Mouse (Mus musculus): ENCODE measurements at regions not wholly inside any gene's neighbourhood (a gene's known extent, or its start where the extent isn't known, plus 50 kb on each side); places are given as distances from the start of the nearest gene placed in this dataset.

DNA sequence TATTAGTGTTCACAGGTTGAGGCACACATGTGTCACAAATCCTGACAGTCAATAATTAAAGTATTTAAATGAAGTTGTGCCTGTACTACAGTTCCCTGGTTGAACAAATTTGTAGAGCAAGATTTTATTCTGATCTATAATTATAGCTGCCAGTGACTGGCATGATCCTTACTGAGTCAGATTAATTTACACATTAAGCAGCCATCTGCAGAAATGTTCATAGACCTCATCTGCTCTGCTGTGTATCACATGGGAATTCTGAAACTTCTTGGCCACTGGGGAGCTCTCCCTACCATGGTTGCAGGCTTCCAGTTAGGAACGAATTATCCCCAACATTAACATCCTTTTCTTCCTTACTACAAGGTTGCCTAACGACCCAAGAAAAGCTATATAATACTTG, 255.6 kb upstream of the Adgrl4 start:
- DNase-seq (ENCODE audit: low read depth): no peak

DNA sequence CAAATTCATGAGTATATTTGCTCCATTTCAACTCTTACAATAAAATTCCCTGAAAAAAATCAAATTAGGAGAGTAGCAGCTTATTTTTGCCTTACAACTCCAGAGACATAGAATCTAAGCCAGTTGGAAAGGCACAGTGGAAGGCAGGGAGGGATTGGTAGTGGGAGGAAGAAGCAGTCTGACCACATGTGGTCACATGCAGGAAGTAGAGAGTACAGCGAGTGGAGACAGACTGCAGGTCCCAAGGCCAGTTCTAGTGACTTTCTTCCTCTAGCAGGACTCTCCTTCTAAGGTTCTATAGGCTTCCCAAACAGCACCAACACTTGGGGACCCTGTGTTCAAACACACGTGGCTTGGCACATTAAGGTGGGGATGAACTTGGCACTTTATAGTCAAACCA, 245.6 kb upstream of the Adgrl4 start:
- DNase-seq (ENCODE audit: low read depth): no peak

DNA sequence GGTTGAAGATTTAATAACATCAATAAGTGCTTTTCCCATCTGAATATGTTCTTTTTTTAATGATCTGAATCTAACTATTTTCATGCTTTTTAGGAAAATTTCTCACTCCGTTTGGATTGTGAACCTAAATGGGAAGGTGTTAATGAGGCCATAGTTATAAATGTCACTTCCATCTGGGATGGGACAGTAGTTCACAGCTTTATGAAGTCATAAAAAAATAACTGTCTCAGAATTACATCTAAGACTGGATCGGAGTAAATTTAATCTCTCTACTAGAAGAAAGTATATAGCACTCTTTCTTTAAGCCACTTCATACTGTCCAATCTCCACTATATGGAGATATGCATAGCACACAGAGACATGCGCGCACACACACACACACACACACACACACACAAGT, 226.7 kb upstream of the Adgrl4 start:
- no peak for DNase-seq (ENCODE audit: low read depth)

DNA sequence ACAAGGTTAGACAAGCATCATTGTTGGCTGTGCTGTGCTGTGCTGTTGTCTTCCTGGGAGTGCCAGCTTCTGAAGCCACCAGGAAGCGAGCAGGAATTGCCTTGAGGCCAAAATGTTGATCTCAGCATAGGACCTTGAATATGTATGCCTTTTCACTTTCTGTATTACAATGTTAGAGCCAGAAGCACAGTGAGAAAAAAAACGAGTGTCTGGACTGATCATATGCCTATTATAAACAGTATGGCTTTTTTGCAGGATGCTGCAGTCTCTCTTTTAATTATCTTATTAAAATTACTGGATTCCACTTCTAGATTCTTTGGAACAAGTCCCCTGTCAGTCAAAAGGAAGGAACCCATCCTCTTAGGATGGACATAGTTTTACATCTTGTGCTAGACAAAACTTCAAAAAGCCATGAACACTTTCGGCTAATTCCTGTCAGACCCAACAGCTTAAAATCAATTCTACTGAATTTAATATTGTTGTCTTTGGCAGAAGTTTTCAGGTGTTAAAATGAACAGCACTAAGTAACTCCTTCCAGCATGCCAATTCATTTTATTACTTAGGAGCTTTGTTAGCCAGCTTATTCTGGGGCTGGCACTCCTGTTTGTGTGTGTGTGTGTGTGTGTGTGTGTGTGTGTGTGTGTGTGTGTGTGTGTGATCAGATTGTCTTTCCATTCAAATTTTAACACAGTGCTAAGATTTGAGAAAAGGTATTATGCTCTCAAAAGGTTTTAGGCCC, 220.8 kb upstream of the Adgrl4 start:
- no peak for DNase-seq (ENCODE audit: low read depth)

DNA sequence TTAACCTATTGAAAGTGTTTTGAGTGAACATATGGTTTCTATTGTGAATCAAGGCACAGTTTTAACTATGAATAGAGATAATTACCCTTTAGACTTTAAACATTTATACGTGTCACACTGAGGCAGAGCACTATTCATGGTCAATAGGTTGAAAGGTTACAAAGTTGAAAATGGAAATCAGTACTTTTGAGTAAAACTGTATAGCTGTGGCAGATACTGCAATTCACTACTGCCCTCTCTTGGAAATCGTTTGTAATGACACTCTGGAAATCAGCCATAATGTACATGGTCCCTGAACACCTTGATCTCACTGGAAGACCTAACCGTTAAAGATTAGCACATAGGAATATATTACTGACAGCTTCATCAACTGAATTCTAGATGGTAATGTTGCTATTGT, 215.3 kb upstream of the Adgrl4 start:
- DNase-seq (ENCODE audit: low read depth): no peak

DNA sequence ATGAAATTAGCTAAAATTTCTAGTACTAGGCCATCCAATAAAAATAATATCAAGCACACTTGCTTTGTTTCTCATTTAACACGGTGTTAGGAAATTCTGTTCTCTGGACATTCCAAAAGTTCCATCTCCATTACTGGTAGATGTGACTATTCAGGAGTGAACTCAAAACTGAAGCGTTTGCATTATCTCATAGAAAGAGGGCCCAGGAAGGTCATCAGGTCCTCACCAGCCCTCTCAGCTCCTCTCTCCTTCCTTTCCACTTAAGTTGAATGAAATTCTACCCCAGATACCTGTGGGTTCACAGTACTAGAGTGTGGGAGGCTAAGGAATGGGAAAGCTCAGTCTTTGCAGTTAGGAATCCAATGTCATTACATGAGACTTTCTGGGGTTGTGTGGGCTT, 185.2 kb upstream of the Adgrl4 start:
- DNase-seq (ENCODE audit: low read depth): no peak

DNA sequence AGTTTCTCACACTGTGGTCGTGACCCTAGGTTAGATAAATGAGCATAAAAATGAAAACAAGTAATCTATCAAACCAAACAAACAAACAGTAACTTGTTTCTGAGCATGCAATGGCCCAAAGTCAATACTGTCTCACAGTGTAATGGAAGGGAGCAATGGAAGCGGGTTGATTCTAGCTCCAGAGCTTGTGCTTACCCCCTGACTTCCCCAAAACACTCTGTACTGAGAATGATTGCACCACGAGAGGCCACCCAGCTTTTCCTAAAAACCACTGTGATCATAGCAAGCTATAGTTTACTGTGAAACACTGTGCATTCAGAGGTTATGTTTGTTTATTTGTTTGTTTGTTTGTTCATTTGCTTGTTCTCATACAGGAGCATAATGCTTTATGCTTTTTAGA, 174.9 kb upstream of the Adgrl4 start:
- no peak for DNase-seq (ENCODE audit: low read depth)

DNA sequence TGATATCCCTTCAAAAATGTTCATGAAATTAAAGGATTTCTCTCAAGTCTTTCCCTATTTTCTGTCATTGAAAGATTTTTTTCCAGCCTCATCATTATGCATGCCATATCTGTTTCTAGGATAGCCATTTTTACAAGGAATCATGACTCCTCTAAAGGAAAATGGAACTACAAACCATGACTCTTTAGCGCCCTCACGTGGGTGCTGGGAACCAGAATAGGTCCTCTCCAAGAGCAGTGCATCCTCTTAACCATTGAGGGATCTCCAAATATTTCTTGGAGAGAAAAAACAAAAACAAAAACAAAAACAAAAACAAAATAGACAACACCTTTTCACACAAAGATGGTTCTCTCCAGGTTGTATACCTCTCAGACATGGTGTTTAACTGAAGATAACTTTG, 172.0 kb upstream of the Adgrl4 start:
- DNase-seq (ENCODE audit: low read depth): no peak

DNA sequence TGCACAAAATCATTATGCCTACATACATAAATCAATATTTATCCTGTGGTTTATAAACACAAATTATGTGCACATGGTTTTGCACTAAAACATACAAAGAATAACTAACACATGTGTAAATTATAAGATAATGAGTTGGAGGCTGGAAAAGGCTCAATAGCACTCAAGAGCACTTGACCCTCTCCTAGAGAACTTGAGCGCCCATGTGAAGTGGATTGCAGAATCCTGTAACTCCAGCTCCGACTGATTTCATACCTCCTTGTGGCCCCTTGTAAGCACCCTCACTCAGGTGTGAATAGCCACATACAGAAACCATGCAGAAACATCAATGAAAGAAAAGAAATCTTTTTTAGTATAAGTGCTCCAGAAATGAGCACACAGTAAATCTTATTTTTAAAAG, 168.2 kb upstream of the Adgrl4 start:
- DNase-seq (ENCODE audit: low read depth): no peak

DNA sequence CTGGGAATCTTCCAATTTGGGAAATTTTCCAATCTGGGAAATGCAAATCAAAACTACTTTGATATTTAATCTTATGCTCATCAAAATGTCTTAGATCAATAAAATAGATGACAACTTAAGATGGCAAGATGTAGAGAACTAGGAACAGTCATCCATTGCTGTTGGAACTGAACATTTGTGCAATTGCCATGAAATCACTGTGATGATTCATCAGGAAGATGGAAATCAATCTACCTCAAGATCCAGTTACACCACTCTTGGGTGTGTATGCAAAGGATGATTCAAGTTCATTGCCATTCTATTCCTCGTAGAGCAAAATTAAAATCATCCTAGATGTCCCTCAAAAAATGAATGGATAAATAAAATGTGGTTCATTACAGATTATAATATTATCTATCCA, 153.9 kb upstream of the Adgrl4 start:
- no peak for DNase-seq (ENCODE audit: low read depth)

DNA sequence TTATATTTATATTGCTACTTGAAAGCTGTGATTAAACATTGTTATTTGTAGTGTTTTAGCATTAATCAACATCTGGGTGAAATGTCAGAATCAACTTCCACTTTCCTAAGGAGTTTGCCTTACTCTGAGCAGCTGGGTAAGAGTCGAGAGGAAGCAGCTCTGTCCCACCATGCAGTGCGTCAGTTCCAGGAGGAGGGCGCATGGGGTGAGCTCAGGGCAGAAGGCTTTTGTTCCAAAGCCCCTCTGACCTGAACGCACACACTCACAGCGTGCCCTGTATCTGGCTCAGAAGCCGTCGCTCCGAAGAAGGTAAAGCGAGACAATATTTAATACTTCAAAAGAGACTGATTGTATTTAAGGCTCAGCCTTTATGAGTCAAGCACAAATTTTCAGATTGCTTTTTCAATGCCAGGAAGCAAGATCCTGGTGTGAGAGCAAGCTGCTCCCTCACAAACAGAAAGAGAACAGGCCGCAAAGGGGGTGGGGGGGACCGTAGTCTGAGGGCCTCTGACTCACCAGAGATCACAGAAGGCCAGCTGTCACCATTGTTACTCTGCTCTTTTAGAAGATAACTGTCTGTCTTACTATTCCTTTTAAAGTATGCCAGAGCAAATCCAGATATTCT, 143.6 kb upstream of the Adgrl4 start:
- DNase-seq (ENCODE audit: low read depth): no peak

DNA sequence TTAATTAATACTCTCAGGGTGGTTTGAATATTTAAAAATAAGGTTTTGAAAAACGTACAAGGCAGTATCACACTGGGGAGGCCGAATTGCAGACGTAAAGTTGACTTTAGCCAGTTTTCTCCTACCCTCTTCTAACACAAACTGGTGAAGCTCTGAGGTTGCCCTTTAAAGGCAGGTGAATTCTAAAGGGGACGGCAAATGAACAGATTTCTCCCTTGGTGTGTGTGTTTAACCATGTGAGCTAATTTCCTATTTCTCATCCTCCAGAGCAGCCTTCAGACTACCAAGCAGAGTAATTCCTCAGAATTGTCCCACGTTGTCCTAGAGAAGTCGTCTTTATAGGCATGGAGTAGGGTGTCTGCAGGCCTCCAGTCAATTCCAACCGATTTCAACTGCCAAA, 143.1 kb upstream of the Adgrl4 start:
- DNase-seq (ENCODE audit: low read depth): no peak

DNA sequence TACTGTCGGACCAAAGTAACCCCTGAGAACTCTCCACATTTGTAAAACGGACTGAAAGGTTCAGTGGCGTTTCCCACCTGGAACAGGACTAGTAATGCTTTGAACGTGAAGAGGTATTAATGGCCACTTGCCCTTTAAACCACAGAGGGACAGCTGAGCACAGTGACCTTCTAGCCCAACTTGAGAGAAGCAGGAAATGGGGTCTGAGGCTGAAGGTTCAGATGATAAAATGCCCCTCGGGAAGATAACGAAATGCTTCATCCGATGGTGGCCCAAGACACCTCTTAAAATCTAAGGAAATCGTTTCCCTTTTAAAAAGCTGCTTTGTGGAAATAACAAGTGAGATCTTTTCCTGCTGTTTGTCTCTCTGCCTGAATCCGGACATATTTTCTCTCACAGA, 142.7 kb upstream of the Adgrl4 start:
- no peak for DNase-seq (ENCODE audit: low read depth)

DNA sequence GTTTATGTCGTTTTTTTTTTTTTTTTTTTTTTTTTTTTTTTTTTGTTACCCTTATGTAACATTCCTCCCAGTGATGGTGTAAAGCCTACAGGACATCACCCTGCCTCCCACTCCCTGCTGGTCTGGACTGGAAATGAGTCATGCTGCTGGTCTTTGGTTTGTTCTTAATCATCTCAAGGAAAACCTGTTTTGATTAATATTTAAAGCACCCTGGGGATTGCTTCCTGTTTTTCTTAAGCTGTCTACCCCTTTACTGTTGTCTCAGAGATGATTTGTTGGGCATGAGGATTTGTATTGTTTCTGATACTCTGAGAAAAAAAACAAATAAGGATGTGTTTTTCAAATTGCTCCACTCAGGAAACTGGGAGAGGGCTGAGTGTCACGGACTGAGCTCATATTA, 139.4 kb upstream of the Adgrl4 start:
- no peak for DNase-seq (ENCODE audit: low read depth)

DNA sequence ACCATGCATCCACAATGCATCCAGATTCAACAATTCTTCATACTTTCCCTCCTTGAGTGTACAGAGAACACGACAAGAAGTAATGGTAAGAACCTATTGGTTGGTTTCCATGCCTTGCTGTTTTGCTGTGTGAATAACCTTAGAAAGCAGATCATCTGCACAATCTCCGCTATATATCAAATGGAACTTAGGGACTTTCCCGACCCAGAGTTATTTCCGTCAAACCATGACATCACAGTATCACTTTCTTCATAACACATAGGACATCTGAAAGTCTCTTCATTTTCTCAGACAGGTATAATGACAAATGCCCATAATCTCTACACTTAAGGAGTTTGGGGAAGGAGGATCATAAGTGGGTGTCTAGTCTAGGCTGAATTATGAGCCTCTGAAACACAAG, 132.3 kb upstream of the Adgrl4 start:
- no peak for DNase-seq (ENCODE audit: low read depth)

DNA sequence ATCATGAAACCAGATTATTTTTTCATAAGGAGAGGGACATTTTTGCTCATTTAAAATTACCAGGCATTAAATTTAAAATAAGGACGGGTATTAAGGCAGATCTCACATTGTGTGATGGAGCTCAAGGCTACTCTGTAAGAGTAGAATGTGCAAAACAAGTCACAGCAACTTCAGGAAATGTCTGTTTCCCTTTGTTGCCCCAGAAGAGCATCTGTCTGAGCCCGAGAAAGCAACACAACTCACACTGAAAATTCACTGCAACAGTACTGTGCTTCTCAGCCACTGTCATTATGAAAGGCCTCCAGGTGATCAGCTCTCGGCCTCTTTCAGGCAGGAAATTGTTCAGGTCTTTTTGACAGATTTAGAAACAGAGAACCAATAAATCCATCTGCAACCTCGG, 129.7 kb upstream of the Adgrl4 start:
- DNase-seq (ENCODE audit: low read depth): no peak

DNA sequence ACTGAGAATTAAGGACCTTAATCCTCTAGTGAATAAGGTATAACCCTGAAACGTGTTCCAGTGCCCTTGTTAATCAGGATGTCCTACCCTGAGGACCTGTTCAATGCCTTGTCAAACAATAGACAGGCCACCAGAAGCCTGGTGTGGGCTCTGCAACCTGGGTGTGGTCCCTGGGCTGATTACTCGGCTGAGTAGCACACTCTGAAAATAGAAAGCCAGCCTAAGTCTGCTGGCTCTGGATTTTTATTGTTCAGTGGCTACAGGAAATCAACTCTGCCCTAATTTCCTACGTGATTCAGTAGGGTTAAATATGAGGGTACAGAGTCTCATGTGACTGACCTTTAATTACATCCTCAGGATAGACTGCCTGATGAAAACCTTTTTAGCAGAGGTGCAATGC, 113.9 kb upstream of the Adgrl4 start:
- no peak for DNase-seq (ENCODE audit: low read depth)

DNA sequence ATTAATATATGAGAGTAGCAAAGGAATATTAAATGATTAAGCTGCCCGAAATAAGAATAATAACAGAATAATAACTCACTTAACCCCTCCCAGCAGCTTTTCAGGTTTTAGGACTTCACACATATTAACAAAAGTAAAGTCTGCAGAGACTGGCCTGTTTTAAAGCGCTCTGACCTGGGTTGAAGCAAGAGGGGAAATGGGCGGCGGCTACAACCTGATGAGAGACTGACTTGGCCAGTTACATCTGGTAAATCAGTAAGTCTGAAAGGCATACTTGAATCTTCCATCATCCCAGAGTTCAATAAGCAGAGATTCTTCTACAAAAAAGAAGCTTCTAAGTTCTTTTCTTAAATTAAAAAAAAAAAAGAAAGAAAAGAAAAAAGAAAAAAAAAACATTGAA, 107.9 kb upstream of the Adgrl4 start:
- no peak for DNase-seq (ENCODE audit: low read depth)

DNA sequence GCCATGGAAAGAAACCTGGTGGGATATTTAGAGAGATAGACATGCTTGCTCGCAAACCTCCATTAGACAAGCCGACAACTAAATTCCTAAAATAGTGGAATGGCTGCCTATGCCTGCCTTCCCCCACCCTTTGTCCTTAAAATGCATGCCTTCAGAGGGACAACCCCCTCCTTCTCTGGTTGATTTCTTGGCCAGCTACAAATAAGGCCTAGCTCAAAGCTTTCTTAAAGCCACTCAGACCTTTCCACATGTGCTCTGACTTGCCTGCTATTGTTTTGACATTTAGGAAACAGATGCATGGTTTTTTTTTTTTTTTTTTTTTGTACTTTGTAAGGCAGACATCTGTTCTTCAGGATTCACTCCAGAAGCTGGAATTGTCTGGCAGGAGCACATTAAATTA, 105.8 kb upstream of the Adgrl4 start:
- no peak for DNase-seq (ENCODE audit: low read depth)

DNA sequence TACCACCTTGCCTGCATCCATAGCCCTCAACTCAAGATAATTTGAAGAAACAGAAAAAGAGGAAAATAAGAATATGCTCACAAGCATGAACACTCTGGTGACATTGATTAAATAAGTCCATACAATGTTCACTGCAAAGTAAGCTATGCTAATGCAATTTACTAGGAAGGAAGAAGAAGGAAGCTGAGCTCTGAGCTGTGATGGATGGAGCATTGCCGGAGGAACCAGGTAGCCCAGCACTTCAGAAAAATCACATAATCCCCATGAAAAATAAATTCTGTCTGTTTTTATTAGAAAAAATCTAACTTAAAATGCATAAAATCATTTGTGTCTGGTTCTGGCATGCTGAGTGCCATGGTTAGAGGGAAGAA, 105.4 kb upstream of the Adgrl4 start:
- no peak for DNase-seq (ENCODE audit: low read depth)

DNA sequence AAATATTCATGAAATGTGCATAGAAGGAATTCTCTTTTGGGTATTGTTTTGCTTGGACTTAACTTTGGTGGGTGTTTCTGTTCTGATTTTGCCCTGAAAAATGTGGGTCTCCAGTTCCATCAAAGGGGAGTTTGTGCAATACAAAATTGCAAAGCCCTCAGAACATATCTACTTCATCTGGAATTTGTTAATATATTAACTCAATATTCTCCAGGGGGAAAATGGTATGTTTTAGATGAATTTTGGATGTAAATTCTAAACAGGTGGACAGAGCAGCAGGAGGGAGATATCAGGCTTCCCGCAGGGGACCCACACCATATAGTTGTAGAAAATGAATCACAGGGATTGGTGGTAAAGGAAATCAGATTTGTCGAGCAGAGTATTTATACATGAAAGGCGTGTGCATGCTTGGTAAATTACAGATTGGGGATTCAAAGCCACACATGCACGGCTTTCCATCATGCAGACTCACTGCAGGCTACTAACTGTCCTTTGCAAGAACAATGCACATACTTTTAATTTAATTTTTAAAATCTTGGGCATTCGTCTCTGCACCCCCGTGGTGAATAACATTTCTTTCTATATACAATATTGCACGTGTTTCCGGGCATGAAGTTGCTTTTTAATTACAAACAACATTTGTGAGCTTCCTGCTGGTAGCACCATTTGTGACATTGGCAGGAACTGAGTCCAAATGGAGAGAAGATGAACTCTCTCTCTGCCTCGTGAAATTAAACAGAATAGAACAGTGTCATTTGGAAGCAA, 104.8 kb upstream of the Adgrl4 start:
- DNase-seq (ENCODE audit: low read depth): no peak

DNA sequence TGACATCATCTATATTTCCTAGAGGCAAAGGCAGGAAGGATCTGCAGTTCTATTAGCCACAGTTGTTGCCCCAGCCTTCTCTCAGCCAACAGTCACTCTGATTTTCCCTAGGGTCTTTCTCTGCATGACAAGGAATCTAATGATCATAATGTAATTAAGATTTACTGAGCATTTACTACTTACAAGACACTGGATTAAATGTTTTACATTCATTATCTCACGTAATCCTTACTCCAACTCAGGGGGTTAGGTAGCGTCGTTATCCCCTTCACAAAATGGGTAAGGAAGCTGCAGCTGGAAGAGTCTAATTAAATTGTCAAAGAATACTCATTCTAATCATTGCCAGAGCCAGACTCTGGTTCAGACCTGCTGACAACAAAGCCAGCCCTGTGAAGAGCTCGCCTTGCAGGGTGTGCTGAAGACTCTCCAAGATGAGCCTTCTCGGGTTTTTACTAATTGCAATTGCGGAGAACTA, 103.8 kb upstream of the Adgrl4 start:
- DNase-seq (ENCODE audit: low read depth): no peak

DNA sequence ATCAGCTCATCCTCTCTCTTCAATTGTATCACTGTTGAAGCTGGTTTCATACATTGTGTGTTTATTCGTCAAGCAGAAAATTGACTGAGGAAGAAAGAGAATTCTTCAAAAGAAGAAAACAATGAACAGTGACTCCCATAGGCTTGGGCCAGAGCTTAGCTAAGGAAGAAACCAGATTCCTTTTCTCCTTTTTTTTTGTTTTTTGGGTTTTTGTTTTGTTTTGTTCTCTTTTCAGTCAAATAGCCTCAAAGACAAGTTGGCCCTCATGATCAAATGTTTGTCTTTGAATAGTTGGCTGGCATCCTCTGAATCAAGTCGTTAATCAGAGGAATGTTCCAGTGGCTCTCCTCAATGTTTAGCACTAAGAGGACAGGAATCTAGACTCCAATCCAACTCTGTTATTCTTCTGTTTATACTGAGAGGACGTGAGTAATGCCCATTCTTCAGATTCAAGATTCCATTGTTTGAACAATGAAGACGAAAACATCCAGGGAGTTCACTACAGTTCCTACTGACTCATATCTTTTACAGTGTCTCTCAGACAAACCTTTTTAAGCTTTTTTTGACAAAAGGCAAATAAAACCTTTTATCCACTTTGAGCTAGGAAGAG, 86.1 kb upstream of the Adgrl4 start:
- no peak for DNase-seq (ENCODE audit: low read depth)
